Comparison of ENCODE assay signal across 16 mouse cellular contexts in the genomic region with DNA sequence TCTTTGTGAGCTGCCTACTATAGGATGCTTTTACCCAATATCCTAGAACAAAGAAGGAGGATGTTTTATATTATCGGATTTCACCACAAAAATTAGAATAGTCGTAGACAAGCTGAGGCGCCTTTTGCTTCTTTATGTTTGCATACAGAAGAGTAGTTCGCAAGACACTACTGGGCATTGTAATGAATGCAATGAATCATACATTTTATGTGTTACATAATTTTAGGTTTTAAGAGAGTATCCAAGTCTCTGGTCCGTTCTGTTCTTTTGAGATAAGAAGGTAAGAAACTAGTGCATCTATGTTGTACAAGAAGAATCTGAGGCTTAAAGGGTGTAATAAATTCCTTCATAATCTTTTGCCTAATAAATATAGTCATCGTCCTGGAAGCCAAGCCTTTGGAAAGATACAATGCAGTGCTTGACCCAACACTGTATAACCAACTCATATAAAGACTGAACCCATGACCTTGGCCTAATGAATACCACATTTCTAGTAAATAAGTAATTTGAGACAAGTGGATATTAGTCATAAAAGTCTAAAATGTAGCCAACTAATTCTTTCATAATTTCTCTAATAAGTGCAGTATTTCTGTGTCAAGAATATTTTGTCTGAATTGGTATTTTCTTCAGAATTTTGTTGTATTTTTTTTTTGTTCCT.
"Had no signal": no experiment of that assay in that cellular context is flagged by ENCODE, and none has a peak within 500 bp of the region (broad histone marks: within the 10 kb centered on the region; RNA-seq: fewer than 3 reads in every experiment).

No protein-coding gene starts in this region.

- H3K9ac ChIP-seq: liver, embryonic 14.5 days; liver, postnatal 0 days; lung, embryonic 14.5 days; midbrain, embryonic 12.5 days; midbrain, embryonic 15.5 days; neural tube, embryonic 13.5 days had no signal

- H3K4me1 ChIP-seq: midbrain, embryonic 12.5 days; midbrain, embryonic 15.5 days; neural tube, embryonic 13.5 days had no signal

- H3K4me2 ChIP-seq: lung, embryonic 14.5 days; midbrain, embryonic 12.5 days; midbrain, embryonic 15.5 days; neural tube, embryonic 13.5 days had no signal

- H3K4me3 ChIP-seq: midbrain, embryonic 12.5 days; midbrain, embryonic 15.5 days; myocyte; neural tube, embryonic 13.5 days had no signal

- H3K27me3 ChIP-seq: midbrain, embryonic 12.5 days; midbrain, embryonic 15.5 days had no signal

- H3K9me3 ChIP-seq: midbrain, embryonic 12.5 days; midbrain, embryonic 15.5 days; neural tube, embryonic 13.5 days had no signal

- H3K27ac ChIP-seq: liver, embryonic 14.5 days; macrophage; midbrain, embryonic 12.5 days; midbrain, embryonic 15.5 days; neural tube, embryonic 13.5 days; stomach, postnatal 0 days had no signal

- ATAC-seq: liver, postnatal 0 days; lung, postnatal 0 days; midbrain, embryonic 15.5 days had no signal

- H3K36me3 ChIP-seq: midbrain, embryonic 12.5 days; midbrain, embryonic 15.5 days; neural tube, embryonic 13.5 days had no signal

- DNase-seq: kidney, adult 9 months; kidney, postnatal 14 days; kidney, postnatal 4 days; left cerebral cortex, postnatal 4 days; liver, postnatal 0 days; lung, embryonic 14.5 days; thymus, adult 2 months; thymus, postnatal 25 days had no signal
